17 mouse cellular contexts compared by ENCODE assay signal in the genomic region with DNA sequence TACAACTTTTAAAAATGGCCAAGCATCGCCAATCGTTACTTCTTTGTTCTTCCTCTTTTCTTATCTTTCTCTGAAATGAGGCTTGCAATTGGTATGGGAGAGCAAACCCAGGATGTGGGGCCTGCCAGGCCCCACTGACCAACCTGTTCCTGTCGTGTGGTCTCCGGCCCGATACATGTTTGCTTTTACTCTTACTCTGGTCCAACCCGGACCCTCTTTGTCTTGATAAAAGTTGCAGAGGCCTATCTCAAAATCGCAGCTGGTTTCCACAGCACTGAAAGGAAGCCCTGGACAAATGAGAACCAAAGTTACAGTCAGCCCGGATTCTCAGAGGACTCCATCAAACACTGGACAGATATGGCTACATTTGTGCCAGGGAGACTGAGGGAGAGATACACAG.
DNase-seq lines count a peak whose midpoint lies in the region; ATAC-seq and TF ChIP-seq lines count a peak whose summit lies in the region.
"Had no signal": no experiment of that assay in that cellular context is flagged by ENCODE, and none has a peak within 500 bp of the region (broad histone marks: within the 10 kb centered on the region; RNA-seq: fewer than 3 reads in every experiment).

No protein-coding gene starts in this region.

- no peaks in the 10 kb centered on the region for H3K9me3 ChIP-seq in kidney, embryonic 15.5 days (replicated peaks)
- H3K9me3 ChIP-seq in G1E (replicated peaks) = no peaks in the 10 kb centered on the region
- no peaks in the 10 kb centered on the region for H3K9me3 ChIP-seq in liver, embryonic 12.5 days (replicated peaks)
- H3K9me3 ChIP-seq: limb, embryonic 10.5 days had no signal

- intact Hi-C loops in heart, postnatal 14 days (cut with DNase I) = no loop called here

- TF ChIP-seq CTCF in G1E (IDR thresholded peaks at IDR 0.05; ENCODE audit: low read depth, low read length) = no peak

- no peak overlapping the region for H3K4me2 ChIP-seq in kidney, embryonic 15.5 days
- 0 out of 2 replicates have a peak overlapping the region, but pooled peaks have one; percentile 20 for H3K4me2 ChIP-seq in liver, embryonic 12.5 days

- ATAC-seq in kidney, embryonic 15.5 days (replicated peaks; ENCODE audit: low FRiP score) = no peak
- ATAC-seq in G1E (ENCODE audit: extremely low read depth, insufficient number of reproducible peaks, low FRiP score, poor library complexity, severe bottlenecking) = peak; percentile 90
- no peak for ATAC-seq in liver, embryonic 12.5 days
- ATAC-seq: hindbrain, embryonic 16.5 days had no signal

- H3K36me3 ChIP-seq in kidney, embryonic 15.5 days = no peaks in the 10 kb centered on the region
- H3K36me3 ChIP-seq in G1E (replicated peaks) = no peaks in the 10 kb centered on the region
- no peaks in the 10 kb centered on the region for H3K36me3 ChIP-seq in liver, embryonic 12.5 days
- H3K36me3 ChIP-seq: limb, embryonic 10.5 days had no signal

- H3K4me1 ChIP-seq in kidney, embryonic 15.5 days = peaks cover 29% of the 10 kb centered on the region
- H3K4me1 ChIP-seq in G1E (ENCODE audit: insufficient read depth, low read depth, low read length) = peaks cover 41% of the 10 kb centered on the region
- peaks cover 16% of the 10 kb centered on the region for H3K4me1 ChIP-seq in liver, embryonic 12.5 days
- H3K4me1 ChIP-seq: limb, embryonic 10.5 days had no signal

- H3K27ac ChIP-seq in kidney, embryonic 15.5 days = peak overlapping the region; percentile 80
- H3K27ac ChIP-seq in liver, embryonic 12.5 days = no peak overlapping the region
- H3K27ac ChIP-seq: limb, embryonic 10.5 days had no signal

- H3K4me3 ChIP-seq in kidney, embryonic 15.5 days (replicated peaks) = no peak overlapping the region
- H3K4me3 ChIP-seq in G1E (ENCODE audit: low read depth, low read length) = no peak overlapping the region
- no peak overlapping the region for H3K4me3 ChIP-seq in liver, embryonic 12.5 days
- H3K4me3 ChIP-seq: limb, embryonic 10.5 days had no signal

- DNase-seq in heart, adult 11 months = peak; percentile 89
- no peak for DNase-seq in heart, postnatal 14 days
- DNase-seq in kidney, adult 8-10 months = no peak
- peak; percentile 43 for DNase-seq in G1E (ENCODE audit: low spot score)
- DNase-seq in cerebellum, postnatal 10 days = no peak
- DNase-seq in cerebellum, adult 9-11 months = no peak
- DNase-seq: adrenal gland, adult 2 months; cerebellum, adult 9-10 months; gastrocnemius, postnatal 14 days; layer of hippocampus, postnatal 36 days; midbrain, embryonic 14.5 days; right cerebral cortex, postnatal 14 days; thymus, adult 2 months had no signal

- no peak overlapping the region for H3K9ac ChIP-seq in kidney, embryonic 15.5 days
- H3K9ac ChIP-seq in liver, embryonic 12.5 days = no peak overlapping the region

- H3K27me3 ChIP-seq in kidney, embryonic 15.5 days = no peaks in the 10 kb centered on the region
- H3K27me3 ChIP-seq in G1E (ENCODE audit: insufficient read depth, low read length) = no peaks in the 10 kb centered on the region
- no peaks in the 10 kb centered on the region for H3K27me3 ChIP-seq in liver, embryonic 12.5 days (replicated peaks)

- 70% methylated on average over 8 of the region's 8 CpGs for WGBS in kidney, embryonic 15.5 days
- 8% methylated on average over 8 of the region's 8 CpGs for WGBS in liver, embryonic 12.5 days (ENCODE audit: insufficient replicate concordance)

Comparison
In these comparisons a context has a peak if more than half of its experiments do, and no peak if none do; other contexts are left out.
1. DNase-seq: peak in heart, adult 11 months (single experiment) and G1E (single experiment); none in heart, postnatal 14 days (0 of 2), kidney, adult 8-10 months (0 of 2), cerebellum, postnatal 10 days (0 of 2) and cerebellum, adult 9-11 months (single experiment).